Mouse (Mus musculus): ENCODE measurements at regions not wholly inside any gene's neighbourhood (a gene's known extent, or its start where the extent isn't known, plus 50 kb on each side); places are given as distances from the start of the nearest gene placed in this dataset.

GRCm38 (mm10) chr7:124670477-124670876, 687.8 kb downstream of the Hs3st4 start:
- Histone ChIP-seq H3K9ac (ENCODE audit: control insufficient read depth, low read depth, low read length, poor library complexity, severe bottlenecking) (no peak overlapping the region), H3K27ac (ENCODE audit: control insufficient read depth, low read depth, low read length) (no peak overlapping the region), H3K79me2 (ENCODE audit: control insufficient read depth, insufficient read depth, low read length, poor library complexity) (no peaks in the 10 kb centered on the region), H3K9me3 (replicated peaks; ENCODE audit: insufficient read depth, low read length) (no peaks in the 10 kb centered on the region), H3K36me3 (ENCODE audit: control insufficient read depth in 1 of 2, insufficient read depth in 2 of 2, low read length in 2 of 2) (no peaks in the 10 kb centered on the region), H3K4me1 (ENCODE audit: control insufficient read depth in 1 of 2, insufficient read depth in 2 of 2, low read length in 2 of 2) (no peaks in the 10 kb centered on the region), H3K4me3 (ENCODE audit: control insufficient read depth in 1 of 2, insufficient read depth in 1 of 2, low read depth in 2 of 2, low read length in 2 of 2) (no peak overlapping the region), H3K27me3 (ENCODE audit: control insufficient read depth in 1 of 2, insufficient read depth in 2 of 2, low read length in 2 of 2) (no peaks in the 10 kb centered on the region)
- TF ChIP-seq MXI1 (IDR thresholded peaks at IDR 0.05; ENCODE audit: low read depth, low read length): no peak
- no peak for TF ChIP-seq GABPA (IDR thresholded peaks at IDR 0.05; ENCODE audit: low read depth, low read length)
- TF ChIP-seq ZNF384 (IDR thresholded peaks at IDR 0.05; ENCODE audit: low read depth, low read length): no peak
- no peak for TF ChIP-seq TBP (IDR thresholded peaks at IDR 0.05; ENCODE audit: low read depth, low read length)
- no peak for TF ChIP-seq RAD21 (IDR thresholded peaks at IDR 0.05; ENCODE audit: low read depth, low read length)
- TF ChIP-seq MAFK (IDR thresholded peaks at IDR 0.05; ENCODE audit: borderline replicate concordance, low read depth, low read length): no peak
- TF ChIP-seq MYB (IDR thresholded peaks at IDR 0.05; ENCODE audit: low read depth, low read length): no peak
- TF ChIP-seq SIN3A (IDR thresholded peaks at IDR 0.05; ENCODE audit: low read length): no peak
- TF ChIP-seq CHD2 (IDR thresholded peaks at IDR 0.05; ENCODE audit: low read length): no peak
- no peak for TF ChIP-seq BHLHE40 (IDR thresholded peaks at IDR 0.05; ENCODE audit: borderline replicate concordance, low read depth, low read length)
- no peak for TF ChIP-seq MAX (IDR thresholded peaks at IDR 0.05; ENCODE audit: low read length)
- TF ChIP-seq POLR2A (IDR thresholded peaks at IDR 0.05; ENCODE audit: control insufficient read depth in 1 of 2, insufficient read depth in 1 of 2, low read depth in 1 of 2, low read length in 2 of 2, poor library complexity in 1 of 2): no peak
- no peak for TF ChIP-seq ZC3H11A (IDR thresholded peaks at IDR 0.05; ENCODE audit: low read depth, low read length)
- TF ChIP-seq HCFC1 (IDR thresholded peaks at IDR 0.05; ENCODE audit: low read depth, low read length): no peak
- TF ChIP-seq ZMIZ1 (IDR thresholded peaks at IDR 0.05; ENCODE audit: low read depth, low read length): no peak
- TF ChIP-seq ELF1 (IDR thresholded peaks at IDR 0.05; ENCODE audit: low read depth, low read length): no peak
- TF ChIP-seq NRF1 (IDR thresholded peaks at IDR 0.05; ENCODE audit: insufficient read depth, low read depth, low read length, poor library complexity, severe bottlenecking): no peak
- no peak for DNase-seq (ENCODE audit: low read depth, low spot score)

- Histone ChIP-seq H3K36me3 (ENCODE audit: control insufficient read depth in 1 of 2, insufficient read depth in 2 of 2, low read length in 2 of 2) (no peaks in the 10 kb centered on the region), H3K79me2 (ENCODE audit: control insufficient read depth, insufficient read depth, low read length, poor library complexity) (no peaks in the 10 kb centered on the region), H3K4me1 (ENCODE audit: control insufficient read depth in 1 of 2, insufficient read depth in 2 of 2, low read length in 2 of 2) (no peaks in the 10 kb centered on the region), H3K9me3 (replicated peaks; ENCODE audit: insufficient read depth, low read length) (no peaks in the 10 kb centered on the region), H3K4me3 (ENCODE audit: control insufficient read depth in 1 of 2, insufficient read depth in 1 of 2, low read depth in 2 of 2, low read length in 2 of 2) (no peak overlapping the region), H3K9ac (ENCODE audit: control insufficient read depth, low read depth, low read length, poor library complexity, severe bottlenecking) (no peak overlapping the region), H3K27me3 (ENCODE audit: control insufficient read depth in 1 of 2, insufficient read depth in 2 of 2, low read length in 2 of 2) (no peaks in the 10 kb centered on the region), H3K27ac (ENCODE audit: control insufficient read depth, low read depth, low read length) (no peak overlapping the region)
- DNase-seq (ENCODE audit: low read depth, low spot score): no peak
- no peak for TF ChIP-seq NRF1 (IDR thresholded peaks at IDR 0.05; ENCODE audit: insufficient read depth, low read depth, low read length, poor library complexity, severe bottlenecking)
- TF ChIP-seq UBTF (IDR thresholded peaks at IDR 0.05; ENCODE audit: borderline replicate concordance, insufficient read depth, low read depth, low read length): no peak
- no peak for TF ChIP-seq JUND (IDR thresholded peaks at IDR 0.05; ENCODE audit: low read depth, low read length)
- TF ChIP-seq EP300 (IDR thresholded peaks at IDR 0.05; ENCODE audit: low read depth in 1 of 2, low read length in 2 of 2): no peak
- no peak for TF ChIP-seq MYC (IDR thresholded peaks at IDR 0.05; ENCODE audit: low read depth, low read length)
- TF ChIP-seq SIN3A (IDR thresholded peaks at IDR 0.05; ENCODE audit: low read length): no peak
- no peak for TF ChIP-seq MYB (IDR thresholded peaks at IDR 0.05; ENCODE audit: low read depth, low read length)
- TF ChIP-seq ZNF384 (IDR thresholded peaks at IDR 0.05; ENCODE audit: low read depth, low read length): no peak
These were observed 688.4 kb downstream of the Hs3st4 start for GRCm38 (mm10) chr7:124671117-124671516.

Data from MEL (cell line).